Mouse (Mus musculus): ENCODE measurements around the gene Stk24. TPM values are rescaled to one million over a fixed set of nuclear protein-coding genes. Genes with fewer than 3 reads are reported as not detected.
A peak's percentile ranks its signal among the peaks of the same experiment; 100 is the strongest.

Gene Stk24
- polyA plus RNA-seq, 1 experiment from 2014 or later: 34.0 TPM

DNA sequence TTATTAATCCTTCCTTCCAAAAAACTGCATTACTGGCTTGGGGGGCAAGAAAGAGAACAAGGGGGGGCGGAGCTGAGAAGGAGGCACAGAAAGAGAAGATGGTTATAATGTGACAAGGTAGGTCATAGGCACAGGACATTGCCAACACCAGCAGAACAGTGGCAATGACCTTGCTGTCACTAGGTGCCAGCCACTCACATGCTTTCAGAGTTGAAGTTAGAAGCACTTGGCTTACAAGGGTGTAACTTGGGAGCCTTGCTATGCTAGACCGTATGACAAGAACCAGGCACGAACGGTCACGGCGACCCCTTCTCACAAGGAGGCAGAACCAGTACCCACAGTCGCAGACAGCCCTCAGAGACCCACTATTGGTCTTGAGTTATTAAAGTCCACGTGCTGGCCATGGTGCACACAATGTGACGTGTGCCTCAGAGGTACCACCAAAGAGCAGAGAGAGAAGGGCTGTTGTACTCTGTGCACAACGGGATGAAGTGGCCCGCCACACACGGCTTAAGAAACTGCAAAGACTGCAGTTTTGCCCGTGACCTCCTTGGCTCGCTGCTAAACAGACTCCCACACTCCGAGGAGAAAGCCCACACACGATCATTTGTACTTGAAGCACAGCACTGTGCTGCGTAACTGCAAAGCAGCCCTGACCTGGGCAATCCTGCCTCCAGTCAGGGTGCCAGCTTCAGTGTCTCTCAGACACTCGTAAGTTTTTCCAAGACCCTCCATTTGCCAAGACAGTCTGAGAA lies 40.8 kb downstream of the Stk24 start:
- Histone ChIP-seq H3K4me3 (ENCODE audit: low read depth, low read length) (no peak overlapping the region), H3K9me3 (ENCODE audit: control insufficient read depth, low read length) (no peaks in the 10 kb centered on the region), H3K4me1 (replicated peaks; ENCODE audit: control insufficient read depth, insufficient read depth) (peaks cover 7% of the 10 kb centered on the region), H3K27ac (replicated peaks) (no peak overlapping the region), H3K9ac (ENCODE audit: low read length) (no peak overlapping the region), H3K4me2 (replicated peaks; ENCODE audit: low read depth) (no peak overlapping the region), H3K27me3 (ENCODE audit: control insufficient read depth, insufficient read depth, low read length) (no peaks in the 10 kb centered on the region), H3K36me3 (ENCODE audit: control insufficient read depth, insufficient read depth, low read length) (peaks cover 5% of the 10 kb centered on the region; the same call in 1 of the 2 replicates)
- WGBS: 62% methylated on average over 18 of the region's 18 CpGs
- no peak for TF ChIP-seq EP300 (optimal IDR thresholded peaks at IDR 0.05)
- TF ChIP-seq CTCF (IDR thresholded peaks at IDR 0.05; ENCODE audit: low read depth): no peak
- peak; percentile 40; the same call in 1 of the 2 replicates for ATAC-seq (ENCODE audit: low FRiP score, low TSS enrichment)
- DNase-seq (ENCODE audit: low spot score): no peak

DNA sequence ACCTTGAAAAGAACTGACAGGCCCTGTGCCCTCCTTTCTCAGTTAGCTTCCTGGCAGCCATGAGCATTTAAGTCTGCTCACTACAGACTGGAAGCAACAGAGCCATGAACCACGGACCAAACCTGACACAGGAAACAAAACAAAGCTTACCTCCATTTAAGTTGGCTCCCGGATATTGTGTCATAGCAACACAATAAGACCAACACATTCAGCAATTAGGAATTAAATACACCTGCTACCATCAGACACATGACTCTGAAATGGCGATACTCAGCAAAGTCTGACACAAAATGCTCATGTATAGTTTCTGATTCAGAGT lies 49.8 kb downstream of the Stk24 start:
- H3K9ac ChIP-seq (ENCODE audit: low read length): no peak overlapping the region
- H3K4me3 ChIP-seq (ENCODE audit: low read depth, low read length): no peak overlapping the region
- no peaks in the 10 kb centered on the region for H3K27me3 ChIP-seq (ENCODE audit: control insufficient read depth, insufficient read depth, low read length)
- 61% methylated on average over 3 of the region's 3 CpGs for WGBS
- ATAC-seq (ENCODE audit: low FRiP score, low TSS enrichment) (no peak), DNase-seq (ENCODE audit: low spot score) (no peak)
- no peak for TF ChIP-seq CTCF (IDR thresholded peaks at IDR 0.05; ENCODE audit: low read depth)
- TF ChIP-seq EP300 (optimal IDR thresholded peaks at IDR 0.05): no peak
- H3K9me3 ChIP-seq (ENCODE audit: control insufficient read depth, low read length): no peaks in the 10 kb centered on the region
- H3K4me2 ChIP-seq (replicated peaks; ENCODE audit: low read depth): no peak overlapping the region
- H3K36me3 ChIP-seq (ENCODE audit: control insufficient read depth, insufficient read depth, low read length): no peaks in the 10 kb centered on the region
- no peaks in the 10 kb centered on the region for H3K4me1 ChIP-seq (replicated peaks; ENCODE audit: control insufficient read depth, insufficient read depth)
- no peak overlapping the region for H3K27ac ChIP-seq (replicated peaks)

DNA sequence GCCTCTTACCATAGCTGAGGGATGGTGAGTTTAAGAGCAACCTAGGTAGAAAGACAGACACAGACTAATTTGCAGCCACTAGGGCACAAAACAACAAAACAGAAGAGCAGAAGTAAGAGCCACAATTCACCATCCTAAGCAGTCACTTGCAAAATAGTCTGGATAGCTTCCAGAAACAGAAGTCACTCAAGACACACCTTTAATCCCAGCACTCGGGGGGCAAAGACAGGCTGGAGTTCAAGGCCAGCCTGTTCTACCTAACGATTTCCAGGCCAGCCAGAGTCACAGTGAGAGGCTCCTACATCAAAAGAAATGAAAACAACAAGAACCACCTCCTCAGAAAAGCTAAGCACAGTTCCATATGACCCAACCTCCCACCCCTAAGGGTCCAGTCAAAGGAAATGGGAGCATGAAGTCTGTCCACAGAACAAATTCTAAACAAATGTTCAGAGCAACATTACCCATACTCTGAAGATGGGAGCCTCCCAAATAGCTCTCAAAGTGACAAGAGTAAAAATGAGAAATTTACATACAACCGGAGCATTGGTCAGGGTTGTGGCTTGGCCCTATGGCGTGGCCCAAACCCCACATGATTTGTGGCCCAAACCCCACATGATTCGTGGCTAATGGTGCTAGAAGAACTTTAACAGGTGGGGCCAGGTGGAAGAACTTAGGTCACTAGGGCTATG lies 50.3 kb downstream of the Stk24 start:
- H3K27me3 ChIP-seq (ENCODE audit: control insufficient read depth, insufficient read depth, low read length): no peaks in the 10 kb centered on the region
- DNase-seq (ENCODE audit: low spot score): no peak
- no peaks in the 10 kb centered on the region for H3K36me3 ChIP-seq (ENCODE audit: control insufficient read depth, insufficient read depth, low read length)
- no peak overlapping the region for H3K9ac ChIP-seq (ENCODE audit: low read length)
- H3K9me3 ChIP-seq (ENCODE audit: control insufficient read depth, low read length): no peaks in the 10 kb centered on the region
- TF ChIP-seq EP300 (optimal IDR thresholded peaks at IDR 0.05) (no peak), CTCF (IDR thresholded peaks at IDR 0.05; ENCODE audit: low read depth) (no peak)
- H3K4me3 ChIP-seq (ENCODE audit: low read depth, low read length): no peak overlapping the region
- no peaks in the 10 kb centered on the region for H3K4me1 ChIP-seq (replicated peaks; ENCODE audit: control insufficient read depth, insufficient read depth)
- no peak overlapping the region for H3K4me2 ChIP-seq (replicated peaks; ENCODE audit: low read depth)
- no peak for ATAC-seq (ENCODE audit: low FRiP score, low TSS enrichment)
- no peak overlapping the region for H3K27ac ChIP-seq (replicated peaks)
- 55% methylated on average over 5 of the region's 5 CpGs for WGBS

DNA sequence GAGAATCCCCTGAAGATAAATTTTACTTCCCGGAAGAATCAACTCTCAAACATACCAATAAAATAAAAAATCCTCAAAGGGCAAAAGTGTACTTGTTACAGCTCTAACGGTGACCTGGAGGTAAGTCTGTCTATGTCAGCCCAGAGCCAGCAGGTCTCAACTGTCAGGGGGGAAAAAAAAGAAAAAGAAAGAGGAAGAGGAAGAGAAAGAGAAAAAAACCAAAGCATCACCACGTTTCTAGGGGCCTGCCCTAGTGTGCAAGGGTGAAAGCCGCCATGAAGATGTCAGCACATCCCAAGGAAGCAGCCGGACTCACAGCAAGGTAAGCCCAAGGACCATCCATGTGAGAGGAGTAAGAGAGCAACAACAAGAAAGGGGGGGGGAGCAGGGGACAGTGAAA lies 50.9 kb downstream of the Stk24 start:
- H3K27me3 ChIP-seq (ENCODE audit: control insufficient read depth, insufficient read depth, low read length): no peaks in the 10 kb centered on the region
- no peaks in the 10 kb centered on the region for H3K4me1 ChIP-seq (replicated peaks; ENCODE audit: control insufficient read depth, insufficient read depth)
- H3K9me3 ChIP-seq (ENCODE audit: control insufficient read depth, low read length): no peaks in the 10 kb centered on the region
- no peak overlapping the region for H3K27ac ChIP-seq (replicated peaks)
- TF ChIP-seq EP300 (optimal IDR thresholded peaks at IDR 0.05) (no peak), CTCF (IDR thresholded peaks at IDR 0.05; ENCODE audit: low read depth) (no peak)
- no peak overlapping the region for H3K4me2 ChIP-seq (replicated peaks; ENCODE audit: low read depth)
- no peak for DNase-seq (ENCODE audit: low spot score)
- no peak overlapping the region for H3K9ac ChIP-seq (ENCODE audit: low read length)
- 69% methylated on average over 5 of the region's 5 CpGs for WGBS
- no peaks in the 10 kb centered on the region for H3K36me3 ChIP-seq (ENCODE audit: control insufficient read depth, insufficient read depth, low read length)
- H3K4me3 ChIP-seq (ENCODE audit: low read depth, low read length): no peak overlapping the region
- ATAC-seq (ENCODE audit: low FRiP score, low TSS enrichment): no peak

DNA sequence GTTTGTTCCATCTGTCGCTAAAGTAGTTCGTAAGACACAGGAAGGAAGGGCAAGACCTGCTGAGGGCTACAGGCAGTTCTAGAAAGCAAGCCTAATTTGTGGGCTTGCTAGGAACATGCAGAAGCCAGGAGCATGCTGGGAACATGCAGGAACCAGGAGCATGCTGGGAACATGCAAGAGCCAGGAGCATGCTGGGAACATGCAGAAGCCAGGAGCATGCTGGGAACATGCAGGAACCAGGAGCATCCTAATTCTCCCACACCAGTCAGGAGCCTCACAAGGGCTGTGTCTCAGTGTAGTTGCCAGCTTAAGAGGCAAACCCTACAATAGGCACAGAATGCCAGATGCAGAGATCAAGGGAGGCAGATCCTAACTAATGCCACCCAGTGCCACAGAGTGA lies 53.4 kb downstream of the Stk24 start:
- WGBS: 66% methylated on average over 2 of the region's 2 CpGs
- no peaks in the 10 kb centered on the region for H3K4me1 ChIP-seq (replicated peaks; ENCODE audit: control insufficient read depth, insufficient read depth)

More for the DNA sequence above, 53.4 kb downstream of the Stk24 start:
- H3K27ac ChIP-seq (replicated peaks): no peak overlapping the region
- H3K9ac ChIP-seq (ENCODE audit: low read length): no peak overlapping the region
- no peaks in the 10 kb centered on the region for H3K27me3 ChIP-seq (ENCODE audit: control insufficient read depth, insufficient read depth, low read length)
- no peak for DNase-seq (ENCODE audit: low spot score)
- no peaks in the 10 kb centered on the region for H3K9me3 ChIP-seq (ENCODE audit: control insufficient read depth, low read length)
- no peak for ATAC-seq (ENCODE audit: low FRiP score, low TSS enrichment)
- H3K4me2 ChIP-seq (replicated peaks; ENCODE audit: low read depth): no peak overlapping the region
- no peaks in the 10 kb centered on the region for H3K36me3 ChIP-seq (ENCODE audit: control insufficient read depth, insufficient read depth, low read length)
- no peak overlapping the region for H3K4me3 ChIP-seq (ENCODE audit: low read depth, low read length)
- TF ChIP-seq CTCF (IDR thresholded peaks at IDR 0.05; ENCODE audit: low read depth): no peak
- no peak for TF ChIP-seq EP300 (optimal IDR thresholded peaks at IDR 0.05)

All from stomach, postnatal 0 days (tissue).